Mouse (Mus musculus) neural tube, embryonic 10.5 days (tissue): ENCODE measurements around the gene Lenep.
"Not testable (repeated sequence)": the region's sequence is repeated elsewhere in the genome, so short reads cannot be mapped to it uniquely, and the experiment has no call there.

Experiments used
- DNase-seq: peaks from one replicate; pipeline ENCODE4 v3.0.0-alpha.2; 2017; ENCODE audit warnings: low spot score; ENCODE audit errors: extremely low spot score

Lenep gene

GRCm38 (mm10) chr3:89402693-89403092 is at the start of gene Lenep:
Gene Lenep, minus strand, starts transcription at chr3:89402793.
- DNase-seq: no peak

GRCm38 (mm10) chr3:89451916-89452315 is 49.3 kb upstream of the Lenep start:
- no peak for DNase-seq

- peak; percentile 61 for DNase-seq
Observed at GRCm38 (mm10) chr3:89449541-89449940, 46.9 kb upstream of the Lenep start.

GRCm38 (mm10) chr3:89448720-89449537 is 46.3 kb upstream of the Lenep start:
- DNase-seq: no peak

GRCm38 (mm10) chr3:89440691-89441090 is 38.1 kb upstream of the Lenep start:
- DNase-seq: no peak

GRCm38 (mm10) chr3:89437269-89437668 is 34.7 kb upstream of the Lenep start:
- no peak for DNase-seq

- peak; percentile 80 for DNase-seq
Observed at GRCm38 (mm10) chr3:89436176-89437113, 33.9 kb upstream of the Lenep start, which contains the start of gene Pbxip1. Gene Pbxip1, plus strand, starts transcription at chr3:89436706.

GRCm38 (mm10) chr3:89435041-89435440 is 32.4 kb upstream of the Lenep start:
- DNase-seq: no peak

GRCm38 (mm10) chr3:89434532-89434931 is 31.9 kb upstream of the Lenep start:
- no peak for DNase-seq

- DNase-seq: no peak
Observed at GRCm38 (mm10) chr3:89432606-89433005, 30.0 kb upstream of the Lenep start.

- DNase-seq: peak; percentile 94
Observed at GRCm38 (mm10) chr3:89430171-89431159, 27.9 kb upstream of the Lenep start, which contains the start of gene Pygo2. Gene Pygo2, plus strand, starts transcription at chr3:89430214.

GRCm38 (mm10) chr3:89429021-89429420 is 26.4 kb upstream of the Lenep start:
- DNase-seq: not testable (repeated sequence)

- DNase-seq: no peak
Observed at GRCm38 (mm10) chr3:89425876-89426275, 23.3 kb upstream of the Lenep start.

GRCm38 (mm10) chr3:89425141-89425525 is 22.5 kb upstream of the Lenep start:
- DNase-seq: no peak

GRCm38 (mm10) chr3:89424416-89425140 is 22.0 kb upstream of the Lenep start:
- no peak for DNase-seq

- DNase-seq: no peak
Observed at GRCm38 (mm10) chr3:89422556-89423205, 20.1 kb upstream of the Lenep start.

- peak; percentile 27 for DNase-seq
Observed at GRCm38 (mm10) chr3:89421810-89422473, 19.3 kb upstream of the Lenep start.

- peak; percentile 62 for DNase-seq
Observed at GRCm38 (mm10) chr3:89421002-89421774, 18.6 kb upstream of the Lenep start.
